Mouse (Mus musculus) urinary bladder, postnatal 36 days (tissue): ENCODE measurements around the gene Rnft2.

Experiments used
- DNase-seq, 2 experiments: peaks; one replicate each; pipeline ENCODE4 v3.0.0; 2022; ENCODE audit warnings: low spot score in 2 of 2, mixed read lengths in 1 of 2

Rnft2 gene

DNA sequence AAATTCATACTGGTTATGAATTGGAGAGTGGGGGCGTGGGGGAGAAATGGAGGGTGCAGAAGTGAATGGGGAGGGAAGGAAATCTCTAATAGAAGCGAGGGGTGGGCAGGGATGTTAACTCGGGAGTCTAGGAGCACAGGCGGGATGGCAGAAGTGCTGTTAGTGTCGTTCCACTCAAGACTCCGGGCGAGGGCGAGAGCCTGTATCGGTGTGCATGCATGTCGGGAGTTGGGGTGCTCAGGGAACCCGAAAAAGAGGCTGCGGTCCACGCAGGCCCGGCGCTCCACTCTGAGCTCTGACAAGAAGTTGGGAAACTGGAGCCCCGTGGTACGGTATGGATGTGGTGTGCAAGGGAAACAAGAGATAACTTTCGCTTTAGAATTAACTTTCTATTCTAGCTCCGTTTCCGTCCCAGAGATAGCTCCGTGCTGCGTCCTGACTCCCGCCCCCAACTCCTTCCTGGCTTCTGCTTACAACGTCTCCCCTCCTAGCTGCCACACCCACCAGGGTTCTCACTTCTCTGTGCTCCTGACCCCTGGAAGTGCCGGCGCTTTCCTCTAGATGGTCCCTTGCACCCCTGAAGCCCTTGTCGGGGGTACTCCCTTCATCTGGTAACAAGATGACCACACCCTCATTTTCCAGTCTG is 72.7 kb downstream of the Rnft2 start:
- no peak for DNase-seq

DNA sequence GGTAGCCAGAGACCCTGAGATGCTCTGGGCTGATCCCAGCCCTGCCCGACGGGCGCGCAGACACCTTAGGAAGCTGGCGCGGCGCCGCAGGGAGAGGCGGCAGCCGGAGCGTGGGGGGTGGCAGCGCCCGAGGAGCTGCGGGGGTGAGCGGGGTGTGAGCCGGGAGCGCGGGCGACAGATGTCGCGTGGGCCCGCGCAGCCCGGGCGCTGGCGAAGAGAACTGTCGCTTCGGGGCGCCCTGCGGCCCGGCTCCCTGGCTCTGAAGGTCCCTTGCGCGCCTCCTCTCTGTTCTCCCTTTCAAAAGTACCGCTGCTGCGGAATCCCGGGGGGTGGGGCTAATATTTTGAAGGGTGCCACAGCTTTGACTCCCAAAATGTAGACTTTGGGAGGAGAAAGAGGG is 73.3 kb downstream of the Rnft2 start:
- no peak for DNase-seq

DNA sequence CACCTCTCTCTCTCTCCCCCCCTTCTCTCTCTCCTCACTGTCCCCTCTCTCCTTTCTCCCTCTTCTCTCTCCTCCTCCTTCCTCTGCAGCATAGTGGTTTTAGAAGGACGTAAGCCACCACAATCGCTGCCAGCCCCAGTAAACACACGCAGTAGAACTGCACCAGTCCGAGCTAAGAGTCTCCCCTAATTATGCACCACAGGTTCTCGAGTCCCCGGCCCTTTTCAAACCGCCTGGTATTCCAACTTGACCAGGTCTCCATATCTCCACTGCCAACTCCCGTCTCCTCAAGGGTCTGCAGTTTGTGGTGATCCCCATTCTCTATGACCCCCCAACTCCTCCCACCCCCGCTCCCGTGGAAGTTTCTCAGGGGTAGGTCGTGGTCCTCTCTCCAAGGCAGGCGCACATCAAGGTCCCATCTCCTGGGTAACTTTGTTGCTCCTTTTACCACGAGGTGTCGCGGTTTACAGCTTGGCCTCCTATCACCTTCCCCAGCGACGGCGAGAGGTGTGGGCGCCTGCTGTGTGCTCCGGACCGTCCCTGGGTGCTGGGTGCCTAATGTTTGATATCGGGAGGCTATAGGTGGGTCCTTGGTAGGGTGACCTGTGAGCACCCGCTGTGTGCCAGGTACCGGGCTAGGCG is 73.9 kb downstream of the Rnft2 start:
- DNase-seq = no peak

DNA sequence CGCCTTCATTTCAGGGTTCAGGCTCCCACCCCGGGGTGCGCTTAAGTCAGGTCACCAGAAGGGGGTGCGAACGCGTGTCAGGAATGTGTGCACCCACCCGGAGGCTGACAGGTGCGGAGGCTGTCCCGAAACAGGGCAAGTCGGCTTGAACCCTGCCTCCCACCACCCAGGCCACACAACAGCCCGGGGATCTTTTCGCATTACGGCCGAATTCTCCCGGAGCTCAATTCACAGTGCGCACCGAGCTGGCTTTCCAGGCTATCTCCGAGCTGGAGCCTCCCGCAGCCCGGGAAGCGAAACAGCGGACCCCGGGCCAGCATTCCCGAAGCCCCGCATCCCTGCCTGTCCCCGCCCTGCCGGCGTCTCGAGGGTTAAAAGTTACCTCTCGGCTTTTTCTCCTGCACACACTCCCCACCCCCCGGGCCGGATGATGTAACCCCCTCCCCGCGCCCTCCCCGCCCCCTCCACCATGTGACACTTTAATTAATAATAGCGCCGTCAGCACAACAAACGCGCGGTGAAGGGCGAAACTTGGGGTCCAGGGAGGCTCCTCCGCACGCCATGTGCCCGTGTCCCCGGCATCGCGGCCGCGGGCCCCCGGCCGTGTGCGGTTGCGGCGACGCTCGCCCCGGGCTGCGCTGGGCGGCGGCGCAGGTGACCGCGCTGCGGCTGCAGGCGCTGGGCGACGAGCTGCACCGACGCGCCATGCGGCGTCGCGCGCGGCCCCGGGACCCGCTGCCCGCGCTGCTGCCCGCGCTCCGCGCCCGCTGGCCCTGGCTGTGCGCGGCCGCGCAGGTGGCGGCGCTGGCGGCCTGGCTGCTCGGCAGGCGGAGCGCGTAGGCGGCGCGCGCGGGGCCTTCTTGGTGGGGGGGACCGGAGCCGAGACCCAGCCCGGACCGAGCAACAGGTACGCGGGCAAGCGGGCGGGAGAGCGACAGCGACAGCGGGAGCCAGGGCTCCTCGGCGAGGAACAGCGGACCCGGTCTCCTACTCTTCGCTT is 75.4 kb downstream of the Rnft2 start:
- no peak for DNase-seq

DNA sequence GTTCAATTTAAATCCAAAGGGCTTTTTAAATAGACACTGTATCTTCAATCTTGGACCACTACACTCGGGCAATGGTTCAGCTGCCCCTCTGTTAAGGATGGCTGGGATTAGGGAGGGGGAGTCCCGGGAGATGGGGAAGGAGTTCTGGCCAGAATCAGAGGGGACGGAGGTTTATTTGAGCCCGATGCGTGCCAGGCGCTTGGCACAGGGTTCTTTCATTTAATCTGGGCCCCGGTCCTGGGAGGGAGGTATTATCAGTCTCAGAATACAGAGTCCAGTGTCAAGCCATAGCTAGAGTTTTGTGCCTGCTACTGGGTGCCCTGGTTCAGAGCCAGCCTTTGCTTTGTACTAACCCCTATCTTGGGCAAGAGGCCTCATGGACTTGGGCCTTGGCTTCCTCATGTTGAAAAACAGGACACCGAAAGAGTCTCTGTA is 77.3 kb downstream of the Rnft2 start:
- DNase-seq = no peak

DNA sequence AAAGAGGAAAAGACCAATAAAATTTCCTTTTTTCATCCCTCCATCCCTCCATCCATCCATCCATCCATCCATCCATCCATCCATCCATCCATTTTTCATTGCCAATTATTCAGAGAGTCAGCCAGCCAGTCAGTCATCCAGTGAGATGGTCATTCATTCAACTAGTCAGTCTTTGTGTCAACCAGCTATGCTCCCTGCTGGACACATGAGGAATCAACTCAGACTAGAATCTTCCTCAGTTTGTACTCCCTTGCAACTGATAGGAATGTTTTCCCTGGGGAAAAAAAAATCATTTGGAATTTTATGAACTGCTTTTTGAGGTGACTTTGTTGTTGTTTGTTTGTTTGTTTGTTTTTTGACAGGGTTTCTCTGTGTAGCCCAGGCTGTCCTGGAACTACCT is 79.5 kb downstream of the Rnft2 start:
- no peak for DNase-seq

DNA sequence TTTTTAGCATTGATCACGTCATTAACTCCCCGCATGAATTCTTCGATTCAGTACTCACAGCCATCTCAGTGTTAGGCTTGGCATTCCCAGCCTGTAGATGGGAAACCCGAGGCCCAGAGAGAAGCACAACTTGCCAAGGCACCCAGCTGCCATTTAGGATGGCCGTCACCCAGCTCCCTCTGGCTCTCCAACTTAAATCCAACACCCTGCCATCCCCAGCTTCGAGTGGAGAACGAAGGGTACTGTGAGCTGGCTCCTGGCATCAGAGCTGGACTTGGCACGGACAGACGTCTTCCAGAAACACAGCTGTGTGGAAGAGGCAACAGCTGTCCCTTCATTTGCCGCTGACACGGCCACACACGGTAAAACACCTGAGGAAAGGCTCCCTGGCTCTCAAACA is 80.3 kb downstream of the Rnft2 start, which contains the start of gene Hrk:
TSS of gene Hrk (plus strand) at position 68 of the 400 bp plus-strand sequence.
- DNase-seq = no peak

DNA sequence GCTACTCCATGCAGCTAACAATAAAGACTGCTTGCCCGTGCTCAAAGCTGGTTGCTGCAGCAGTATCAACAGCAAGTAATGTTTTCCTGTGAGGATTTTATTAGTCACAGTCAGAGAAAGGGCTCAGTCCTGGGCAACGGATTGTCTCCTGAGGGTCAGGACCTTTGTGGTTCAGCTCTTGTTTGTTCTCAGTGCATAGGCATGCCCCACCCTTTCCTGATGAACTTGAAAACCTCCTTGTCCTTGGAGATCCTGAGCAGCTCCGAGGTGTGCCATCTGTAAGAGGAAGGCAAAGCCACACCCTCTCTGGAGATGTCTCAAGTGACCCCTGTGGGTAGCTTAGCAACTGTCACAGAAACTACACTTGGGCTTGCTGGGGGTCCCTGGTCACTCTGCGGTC is 84.2 kb downstream of the Rnft2 start:
- DNase-seq = no peak

DNA sequence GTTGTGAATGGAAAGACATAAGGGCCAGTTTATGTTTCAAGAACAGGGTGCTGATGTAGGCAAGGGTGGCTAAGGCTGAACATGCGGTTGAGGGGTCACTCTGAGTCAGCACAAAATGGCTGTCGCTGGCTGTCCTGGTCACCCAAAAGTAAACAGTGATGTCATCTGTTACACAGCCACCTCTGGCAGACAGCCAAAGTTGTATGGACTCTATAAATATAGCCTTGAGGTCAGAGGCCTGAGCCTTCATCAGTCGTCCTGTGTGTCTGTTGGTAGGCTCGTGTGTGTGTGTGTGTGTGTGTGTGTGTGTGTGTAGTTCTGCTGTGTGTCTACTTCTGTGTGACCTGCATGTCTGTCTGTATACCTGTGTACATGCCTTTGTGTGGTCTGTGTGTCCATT is 87.9 kb downstream of the Rnft2 start:
- no peak for DNase-seq

DNA sequence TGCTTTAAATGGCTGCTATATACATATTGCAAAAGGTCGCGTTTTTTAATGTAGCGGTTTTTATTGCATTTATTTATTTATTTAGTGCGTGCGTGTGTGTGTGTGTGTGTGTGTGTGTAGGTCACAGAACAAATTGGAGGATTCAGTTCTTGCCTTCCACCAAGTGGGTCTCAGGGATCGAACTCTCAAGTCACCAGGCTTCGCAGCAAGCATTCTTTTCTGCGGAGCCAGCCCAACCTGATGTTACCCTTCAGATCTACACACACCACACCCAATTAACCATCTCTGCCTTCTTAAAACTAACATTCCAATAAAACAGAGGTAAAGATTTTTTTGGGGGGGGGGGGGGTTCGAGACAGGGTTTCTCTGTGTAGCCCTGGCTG is 89.4 kb downstream of the Rnft2 start:
- no peak for DNase-seq

DNA sequence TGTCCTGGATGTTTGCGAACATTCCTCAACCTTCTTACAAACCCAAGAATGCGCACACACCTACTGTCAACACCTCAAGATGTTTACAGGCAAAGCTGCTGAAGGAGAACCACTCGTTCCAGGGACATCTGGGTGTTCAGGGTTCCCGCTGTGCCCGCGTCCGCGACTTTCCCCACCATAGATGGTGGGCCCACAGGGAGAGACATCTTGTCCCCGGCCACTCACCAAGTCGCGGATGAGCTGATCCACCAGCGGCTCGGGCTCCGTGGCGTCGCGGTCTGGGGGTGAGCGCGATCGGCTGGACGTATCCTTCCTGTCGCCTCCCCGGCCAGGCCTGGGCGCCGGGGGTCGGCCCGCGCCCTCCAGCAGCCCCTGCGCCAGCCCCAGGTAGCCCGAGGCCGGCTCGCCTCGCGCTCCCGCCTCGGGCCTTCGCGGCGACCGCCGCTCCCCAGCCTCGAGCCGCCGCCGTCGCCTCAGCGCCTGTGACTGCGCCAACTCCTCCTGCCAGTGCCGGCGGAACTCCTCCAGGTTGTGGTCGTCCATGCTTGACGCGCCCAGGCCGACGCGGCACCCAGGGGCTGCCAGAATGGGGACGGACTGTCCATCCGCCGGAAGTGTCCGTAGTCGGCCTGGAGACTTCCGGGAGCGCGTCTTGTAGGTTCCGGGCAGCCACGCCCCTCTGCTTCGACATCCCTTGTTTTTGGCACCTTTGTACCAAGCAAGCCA is 89.9 kb downstream of the Rnft2 start, which contains the start of gene Fbxw8:
TSS of gene Fbxw8 (minus strand) at position 626 of the 726 bp plus-strand sequence.
- peak; percentile 79 to 87 for DNase-seq

DNA sequence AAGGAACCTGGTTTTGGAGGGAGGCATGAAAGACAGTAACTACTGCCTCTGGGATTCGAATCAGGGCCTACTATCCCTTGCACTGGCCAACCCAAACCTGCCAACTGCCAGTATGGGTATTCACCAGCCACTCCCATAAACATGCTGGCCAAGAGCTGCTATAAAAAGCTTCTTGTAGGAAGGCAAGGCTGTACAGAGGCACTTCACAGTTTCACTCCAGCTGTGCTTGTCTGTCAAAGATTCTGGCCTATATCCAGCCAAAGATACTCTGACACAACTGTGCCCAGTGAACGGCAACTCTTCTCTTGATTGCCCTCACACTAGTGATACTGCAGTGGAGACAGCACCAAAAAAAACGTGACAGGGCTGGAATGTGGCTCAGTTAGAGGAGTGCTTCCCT is 95.2 kb downstream of the Rnft2 start:
- no peak for DNase-seq

DNA sequence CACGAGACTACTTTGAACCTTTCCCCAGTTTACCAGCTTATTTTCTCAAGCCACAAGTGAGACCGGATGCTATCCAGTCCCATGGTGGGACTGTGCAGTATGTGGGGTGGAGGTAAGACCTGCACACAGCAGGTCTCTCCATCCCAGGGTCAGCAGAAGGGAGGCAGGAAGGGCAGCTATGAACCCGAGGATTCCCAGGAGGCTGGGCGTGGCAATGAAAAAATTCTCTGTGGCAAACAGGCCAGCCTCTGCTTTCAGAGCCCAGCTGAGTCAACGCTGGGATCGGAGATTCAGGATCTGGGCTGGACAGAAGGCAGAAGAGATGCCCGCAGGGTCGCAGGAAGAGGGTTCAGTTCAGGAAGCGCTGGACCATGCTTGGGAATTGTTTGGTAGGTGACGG is 97.7 kb downstream of the Rnft2 start:
- no peak for DNase-seq

DNA sequence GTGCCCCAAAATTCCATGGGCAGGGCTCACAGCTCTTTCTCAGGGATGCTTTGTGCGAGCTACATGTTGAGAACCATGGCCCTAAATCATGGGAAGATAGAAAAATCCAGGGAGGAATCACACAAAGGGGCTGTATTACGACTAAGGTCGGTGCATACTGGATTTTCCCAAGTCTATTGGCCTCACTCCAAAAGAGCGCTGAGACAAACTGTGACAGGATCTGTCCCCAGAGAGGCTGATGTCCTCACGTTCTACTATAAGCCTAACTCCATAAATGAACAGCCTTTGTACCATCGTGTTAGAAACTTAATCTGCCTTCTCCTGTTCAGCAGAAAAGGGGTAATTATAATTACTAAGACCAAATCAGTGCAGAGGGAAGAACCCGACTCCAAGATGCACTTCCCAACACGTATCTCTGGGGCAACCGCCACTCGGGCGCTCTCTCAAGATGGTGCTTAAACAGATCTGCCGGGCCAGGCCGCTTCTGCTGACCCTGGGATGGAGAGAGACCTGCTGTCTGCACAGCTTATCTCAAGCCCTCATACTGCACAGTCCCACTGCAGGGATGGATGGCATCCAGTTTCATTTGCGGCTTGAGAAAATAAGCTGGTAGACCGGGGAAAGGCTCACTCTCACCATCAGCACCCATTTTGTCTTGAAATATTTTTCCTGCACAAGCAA is 98.8 kb downstream of the Rnft2 start:
- DNase-seq = no peak

DNA sequence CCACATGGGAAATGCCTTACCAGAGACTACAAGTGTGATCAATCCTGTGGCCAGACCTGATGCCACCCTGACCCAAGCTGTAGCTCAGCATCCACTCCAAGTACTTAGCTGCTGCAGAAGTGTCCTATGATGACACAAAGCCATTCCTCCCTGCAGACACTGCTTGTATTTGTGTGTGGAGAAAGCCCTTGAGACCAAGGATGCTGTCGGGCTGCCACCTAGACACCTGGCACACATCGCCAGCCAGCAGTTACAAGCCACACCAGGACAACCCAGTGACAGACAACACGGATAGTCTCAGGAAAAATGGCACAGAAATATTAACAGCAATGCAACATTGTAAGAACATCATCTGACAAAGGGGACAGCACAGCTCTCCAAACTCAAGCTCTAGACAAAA is 99.5 kb downstream of the Rnft2 start:
- DNase-seq = no peak

DNA sequence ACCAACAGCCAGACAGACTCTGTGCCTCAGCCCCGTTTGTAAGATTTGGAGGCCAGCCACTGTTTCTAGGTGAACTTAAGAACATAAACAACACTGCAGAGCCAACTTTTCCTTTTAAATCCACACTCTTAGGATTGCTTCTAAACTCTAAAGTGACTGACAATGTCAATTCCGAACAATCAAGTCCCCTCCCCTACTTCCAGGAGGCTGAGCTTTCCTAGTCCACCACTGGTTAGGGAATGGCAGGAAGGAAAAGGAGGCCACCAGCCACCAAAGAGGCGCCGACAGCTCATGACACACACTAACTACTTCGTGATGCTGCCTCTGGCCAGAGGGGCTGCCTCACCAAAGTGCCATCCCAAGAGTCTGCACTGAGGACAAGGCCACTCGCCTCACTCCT is 100.1 kb downstream of the Rnft2 start:
- DNase-seq = no peak

DNA sequence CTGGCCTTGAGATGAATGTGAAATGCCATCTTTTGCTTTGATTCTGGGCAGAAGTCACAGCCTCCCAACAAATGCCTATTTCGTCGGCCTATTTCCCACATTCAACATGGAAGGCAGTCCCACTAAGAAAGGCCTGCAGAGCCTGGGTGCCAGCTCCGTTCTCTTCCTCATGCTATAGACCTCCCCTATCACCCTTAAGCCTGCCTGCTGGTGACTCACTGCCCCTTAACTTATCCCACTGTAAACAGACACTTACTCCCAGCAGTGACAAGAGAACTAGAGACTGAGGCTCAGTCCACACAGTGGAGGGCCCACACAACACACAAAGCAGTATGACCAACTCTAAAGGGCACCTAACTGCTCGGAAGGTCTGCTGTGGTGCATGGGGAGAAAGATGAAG is 100.6 kb downstream of the Rnft2 start:
- DNase-seq = no peak

DNA sequence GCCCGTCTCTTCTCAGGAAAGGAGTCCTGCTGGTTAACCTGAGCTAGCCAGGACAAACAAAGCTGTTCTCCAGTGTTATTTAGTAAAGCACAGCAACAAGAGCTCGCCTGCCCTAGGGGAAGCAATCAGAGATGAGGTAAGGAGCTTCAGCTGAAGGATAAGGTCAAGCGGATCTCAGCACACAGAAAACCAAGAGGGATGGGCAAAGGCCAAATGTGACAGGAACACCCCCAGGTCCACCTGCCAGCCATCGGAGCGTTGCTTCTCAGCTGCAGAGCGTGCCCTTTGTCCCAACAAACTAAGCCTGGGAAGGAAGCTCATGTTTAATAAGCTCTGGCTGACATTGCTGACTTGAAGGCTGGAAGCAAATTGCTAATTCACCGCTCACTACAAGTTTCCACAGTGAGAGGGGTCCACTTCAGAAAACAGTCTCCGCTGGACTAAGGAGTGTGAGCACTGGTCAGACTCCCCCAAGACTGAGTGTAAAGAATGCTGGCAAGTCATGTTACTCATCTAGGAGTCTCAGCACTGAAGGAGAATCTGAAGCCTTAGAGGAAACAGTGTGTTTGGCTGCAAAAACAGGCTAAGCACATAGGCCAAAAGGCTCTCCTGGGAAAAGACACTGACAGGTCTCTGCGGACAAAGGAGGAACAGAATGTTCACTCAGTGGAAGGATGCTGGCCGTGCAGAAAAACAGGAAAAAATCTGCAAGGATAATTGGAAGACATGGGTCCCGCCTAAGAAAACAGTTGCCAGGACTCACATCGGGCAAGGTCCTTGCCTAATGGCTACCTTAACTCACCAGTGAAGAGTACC is 101.5 kb downstream of the Rnft2 start:
- DNase-seq = peak in 1 of 2 experiments; percentile 65

DNA sequence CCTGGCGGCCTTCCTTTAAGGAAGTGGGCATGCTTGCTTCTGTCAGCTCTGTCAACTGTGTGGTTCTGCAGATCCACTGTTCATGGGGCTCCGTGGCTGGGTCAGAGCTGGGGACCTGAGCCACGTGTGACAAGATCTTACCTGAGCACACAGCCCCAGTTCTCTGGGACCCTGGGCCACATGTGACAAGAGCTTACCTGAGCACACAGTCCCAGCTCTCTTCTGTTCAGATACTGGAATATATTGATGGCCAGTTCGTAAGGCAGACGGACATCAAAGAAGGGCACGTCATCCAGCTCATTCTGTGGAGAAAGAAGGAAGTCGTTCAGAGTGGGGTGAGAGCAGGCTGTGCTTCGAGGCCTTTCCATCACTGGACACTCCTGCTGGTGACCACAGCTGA is 102.4 kb downstream of the Rnft2 start:
- no peak for DNase-seq
